Comparison of ENCODE assay signal across 9 mouse cellular contexts in the genomic region with DNA sequence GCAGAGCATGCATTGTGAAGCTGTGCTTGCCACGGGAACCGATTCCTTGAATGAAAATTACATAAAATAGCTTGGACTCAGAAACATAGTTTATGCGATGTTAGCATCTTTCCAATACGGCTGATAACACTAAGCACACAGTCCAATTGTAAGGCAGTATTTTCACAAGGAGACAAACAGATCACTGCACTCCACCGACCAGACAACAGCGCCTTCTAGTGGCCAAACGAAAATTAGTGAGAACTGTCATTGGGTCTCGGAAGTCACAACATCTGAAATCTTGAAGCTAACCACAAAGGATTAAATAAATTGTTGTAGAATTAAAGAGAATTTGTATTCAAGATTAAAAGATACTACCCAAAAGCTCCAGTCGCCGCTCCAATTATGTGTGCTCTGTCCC. TPM values are rescaled to one million over a fixed set of nuclear protein-coding genes. Genes with fewer than 3 reads are reported as not detected.
DNase-seq lines count a peak whose midpoint lies in the region; ATAC-seq and TF ChIP-seq lines count a peak whose summit lies in the region.
"Had no signal": no experiment of that assay in that cellular context is flagged by ENCODE, and none has a peak within 500 bp of the region (broad histone marks: within the 10 kb centered on the region; RNA-seq: fewer than 3 reads in every experiment).

No protein-coding gene starts in this region.

- ATAC-seq in liver, embryonic 11.5 days (replicated peaks; ENCODE audit: low FRiP score) = no peak
- no peak for ATAC-seq in embryonic facial prominence, embryonic 11.5 days (replicated peaks; ENCODE audit: insufficient number of reproducible peaks, low FRiP score, low TSS enrichment, low read depth)

- no peaks in the 10 kb centered on the region for H3K36me3 ChIP-seq in liver, embryonic 11.5 days (ENCODE audit: control insufficient read depth, insufficient read depth, low read length)
- H3K36me3 ChIP-seq in embryonic facial prominence, embryonic 11.5 days (replicated peaks; ENCODE audit: control insufficient read depth, insufficient read depth, low read depth, low read length) = no peaks in the 10 kb centered on the region
- no peaks in the 10 kb centered on the region for H3K36me3 ChIP-seq in thymus, adult 2 months (ENCODE audit: control insufficient read depth, insufficient read depth, low read length)
- H3K36me3 ChIP-seq: embryonic facial prominence, embryonic 15.5 days had no signal

- no peak for TF ChIP-seq POLR2A in thymus, adult 2 months (IDR thresholded peaks at IDR 0.05; ENCODE audit: control insufficient read depth, extremely low read depth, insufficient read depth, low read length, poor library complexity)

- H3K9ac ChIP-seq in liver, embryonic 11.5 days (ENCODE audit: low read depth, low read length) = no peak overlapping the region
- H3K9ac ChIP-seq in embryonic facial prominence, embryonic 11.5 days (replicated peaks; ENCODE audit: low read length) = no peak overlapping the region
- H3K9ac ChIP-seq: embryonic facial prominence, embryonic 15.5 days had no signal

- WGBS in liver, embryonic 11.5 days = 27% methylated on average over 10 of the region's 10 CpGs
- 30% methylated on average over 10 of the region's 10 CpGs for WGBS in embryonic facial prominence, embryonic 11.5 days
- WGBS in thymus, adult 2 months = 23% methylated on average over 10 of the region's 10 CpGs

- DNase-seq in liver = peak; percentile 61
- no peak for DNase-seq in liver, embryonic 11.5 days (ENCODE audit: low spot score)
- DNase-seq in adrenal gland, postnatal 36 days = peak; percentile 61 to 74
- peak; percentile 83 for DNase-seq in embryonic facial prominence, embryonic 11.5 days (ENCODE audit: low spot score)
- DNase-seq in heart, postnatal 4 days = peak; percentile 82
- peak; percentile 14 to 85 for DNase-seq in left cerebral cortex, adult 9 months (ENCODE audit: low spot score in 2 of 2)
- peak; percentile 28 to 61 for DNase-seq in natural killer cell, adult 2 months (ENCODE audit: low spot score in 2 of 2)
- peak; percentile 67 for DNase-seq in thymus, adult 2 months

- no peaks in the 10 kb centered on the region for H3K9me3 ChIP-seq in liver, embryonic 11.5 days (ENCODE audit: control insufficient read depth, low read length)
- H3K9me3 ChIP-seq in embryonic facial prominence, embryonic 11.5 days (replicated peaks; ENCODE audit: control insufficient read depth, low read length) = no peaks in the 10 kb centered on the region
- H3K9me3 ChIP-seq: embryonic facial prominence, embryonic 15.5 days had no signal

- H3K4me3 ChIP-seq in liver, embryonic 11.5 days (ENCODE audit: low read depth, low read length) = no peak overlapping the region
- no peak overlapping the region for H3K4me3 ChIP-seq in embryonic facial prominence, embryonic 11.5 days (ENCODE audit: low read depth, low read length)
- H3K4me3 ChIP-seq in thymus, adult 2 months (ENCODE audit: control insufficient read depth, insufficient read depth, low read length) = no peak overlapping the region
- H3K4me3 ChIP-seq: embryonic facial prominence, embryonic 15.5 days had no signal

- TF ChIP-seq CTCF in thymus, adult 2 months (IDR thresholded peaks at IDR 0.05; ENCODE audit: borderline replicate concordance, control insufficient read depth, extremely low read depth, insufficient read depth, low read length, poor library complexity) = no peak

- H3K27ac ChIP-seq in liver, embryonic 11.5 days (ENCODE audit: low read depth, low read length) = no peak overlapping the region
- H3K27ac ChIP-seq in embryonic facial prominence, embryonic 11.5 days (replicated peaks; ENCODE audit: low read depth, low read length) = no peak overlapping the region
- no peak overlapping the region for H3K27ac ChIP-seq in thymus, adult 2 months (ENCODE audit: control insufficient read depth, insufficient read depth, low read length)
- H3K27ac ChIP-seq: embryonic facial prominence, embryonic 15.5 days had no signal

- H3K4me1 ChIP-seq in liver, embryonic 11.5 days (replicated peaks; ENCODE audit: control insufficient read depth, insufficient read depth, low read length) = no peaks in the 10 kb centered on the region
- H3K4me1 ChIP-seq in embryonic facial prominence, embryonic 11.5 days (ENCODE audit: control insufficient read depth, insufficient read depth, low read length) = no peaks in the 10 kb centered on the region
- peaks cover 6% of the 10 kb centered on the region for H3K4me1 ChIP-seq in thymus, adult 2 months (replicated peaks; ENCODE audit: control insufficient read depth, insufficient read depth, low read length)

- no peak overlapping the region for H3K4me2 ChIP-seq in liver, embryonic 11.5 days
- no peak overlapping the region for H3K4me2 ChIP-seq in embryonic facial prominence, embryonic 11.5 days (ENCODE audit: low read depth, low read length)
- H3K4me2 ChIP-seq: embryonic facial prominence, embryonic 15.5 days had no signal

- H3K27me3 ChIP-seq in liver, embryonic 11.5 days (replicated peaks; ENCODE audit: control insufficient read depth, insufficient read depth, low read length) = no peaks in the 10 kb centered on the region
- H3K27me3 ChIP-seq in embryonic facial prominence, embryonic 11.5 days (ENCODE audit: control insufficient read depth, insufficient read depth, low read length) = no peaks in the 10 kb centered on the region
- no peaks in the 10 kb centered on the region for H3K27me3 ChIP-seq in thymus, adult 2 months (ENCODE audit: control insufficient read depth, insufficient read depth, low read length)
- H3K27me3 ChIP-seq: embryonic facial prominence, embryonic 15.5 days had no signal

RNA-seq across cellular contexts. Expression of a gene that starts 4.4 kb away (rescaled TPM):
- polyA plus RNA-seq in liver, embryonic 11.5 days (2014; fragmentation: Nextera tagmentation; extraction: Ambion mirVana) = 4.6 and 5.5 TPM in 2 replicates
- total RNA-seq in adrenal gland, postnatal 36 days (2021) = 1 to 10 TPM; 1.3 to 1.5 TPM
- polyA plus RNA-seq in embryonic facial prominence, embryonic 11.5 days (2014; fragmentation: Nextera tagmentation; extraction: Ambion mirVana) = 4.9 and 5.0 TPM in 2 replicates
- total RNA-seq in heart, postnatal 4 days (2021) = 1 to 10 TPM; 1.6 to 2.2 TPM
- polyA plus RNA-seq in thymus, adult 2 months (2012; rRNA removed) = 0.38 and 0.62 TPM in 2 replicates
